Mouse (Mus musculus): ENCODE results near the gene Slc30a3.
A peak's percentile ranks its signal among the peaks of the same experiment; 100 is the strongest.
"Not testable (repeated sequence)": the region's sequence is repeated elsewhere in the genome, so short reads cannot be mapped to it uniquely, and the experiment has no call there.

Slc30a3 gene

DNA sequence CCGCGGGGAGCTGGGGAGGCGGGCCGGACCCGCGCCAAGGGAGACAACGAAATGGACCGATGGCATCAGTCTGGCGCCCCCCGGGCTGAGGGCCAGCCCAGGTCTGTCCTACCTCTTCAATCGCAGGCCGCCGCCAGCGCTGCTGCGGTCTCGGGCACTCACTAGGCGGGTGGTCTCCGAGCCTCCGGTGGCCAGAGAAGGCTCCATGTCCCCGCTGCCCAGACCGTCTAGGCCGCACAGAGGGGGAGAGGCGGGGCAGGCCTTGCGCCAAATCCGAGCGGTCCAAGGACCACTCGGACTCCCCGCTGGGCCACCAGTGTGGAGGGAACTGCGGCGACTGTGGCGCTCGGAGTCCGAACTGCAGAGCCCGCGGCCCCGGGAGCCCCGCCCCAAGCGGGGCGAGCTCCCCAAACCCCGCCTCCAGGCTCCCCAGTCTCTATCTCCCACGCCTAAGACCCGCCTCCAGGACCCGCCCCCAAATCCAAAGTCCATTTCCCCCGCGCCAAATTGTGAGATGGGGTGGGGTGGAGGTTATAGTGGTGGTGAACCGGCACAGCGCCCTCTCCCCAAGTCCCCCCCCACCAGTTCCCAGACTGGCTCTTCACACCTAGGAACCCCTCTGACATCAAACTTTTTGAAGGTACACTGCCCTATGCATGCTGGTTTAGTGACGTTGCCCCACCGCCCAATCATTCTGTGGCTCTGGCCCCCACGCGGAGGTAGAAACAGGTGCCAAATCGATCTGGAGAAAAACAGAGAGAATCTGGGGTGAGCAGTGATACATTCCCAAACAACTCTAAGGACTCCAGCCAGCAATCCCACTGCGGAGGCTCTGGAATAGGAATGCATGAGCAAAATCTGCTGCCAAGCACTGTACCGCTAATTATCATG is 14.6 kb downstream of the Slc30a3 start:
- no peak for DNase-seq (ENCODE audit: low read depth, low spot score)

DNA sequence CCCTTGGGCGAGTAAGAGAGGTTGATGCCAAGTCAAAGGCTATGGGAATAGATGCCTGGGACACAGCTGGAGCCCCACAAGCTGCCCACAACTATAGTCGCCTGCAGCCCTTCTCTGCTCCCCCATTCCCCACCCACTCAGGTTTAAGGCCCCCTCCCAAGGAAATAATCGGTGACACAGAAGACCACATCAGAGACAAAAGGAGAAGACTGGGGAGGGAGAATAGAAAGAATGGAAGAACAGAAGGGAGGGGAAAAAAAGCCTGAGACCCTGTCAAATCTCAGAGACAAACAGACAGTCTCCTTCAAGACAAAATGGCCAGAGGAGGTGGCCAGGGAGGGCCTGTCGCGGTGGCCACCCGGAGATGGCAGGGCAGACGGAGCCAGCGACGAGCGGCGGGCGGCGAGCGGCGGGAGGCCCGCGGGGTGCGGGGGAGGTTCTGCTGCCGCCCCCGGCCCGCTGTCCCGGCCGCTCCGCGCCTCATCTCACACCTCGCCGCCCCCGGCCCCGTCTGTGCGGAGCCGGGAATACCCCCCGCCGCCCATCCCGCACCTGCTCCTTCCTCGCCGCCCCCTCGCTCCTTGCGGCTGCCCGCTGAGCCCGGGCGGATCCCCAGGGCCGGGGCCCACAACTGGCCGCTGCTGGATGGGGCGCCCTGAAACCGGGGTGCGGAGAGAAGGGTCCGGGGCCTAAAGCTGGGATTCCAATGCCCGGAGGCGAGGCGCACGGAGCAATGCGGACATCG is 15.6 kb downstream of the Slc30a3 start:
- DNase-seq (ENCODE audit: low read depth, low spot score), result no peak

DNA sequence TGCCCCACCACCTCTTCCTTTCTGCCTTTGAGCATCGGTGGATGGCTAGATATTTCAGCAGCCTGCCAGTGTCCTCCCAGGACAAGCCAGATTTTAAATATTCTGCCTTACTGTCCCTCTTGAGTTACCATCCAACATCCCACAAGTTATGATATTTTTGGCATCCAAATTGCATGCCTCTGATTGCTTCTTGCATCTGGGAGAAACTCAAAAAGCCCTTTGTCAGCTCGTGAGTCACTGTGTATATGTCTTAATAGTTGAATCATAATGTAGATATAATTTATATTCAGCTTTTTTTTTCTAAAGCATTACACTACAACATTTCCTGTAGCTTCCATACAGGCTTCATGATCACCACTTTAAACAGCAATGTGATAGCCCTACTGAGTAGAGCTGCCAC is 20.9 kb downstream of the Slc30a3 start:
- peak; percentile 88 for DNase-seq (ENCODE audit: low read depth, low spot score)

DNA sequence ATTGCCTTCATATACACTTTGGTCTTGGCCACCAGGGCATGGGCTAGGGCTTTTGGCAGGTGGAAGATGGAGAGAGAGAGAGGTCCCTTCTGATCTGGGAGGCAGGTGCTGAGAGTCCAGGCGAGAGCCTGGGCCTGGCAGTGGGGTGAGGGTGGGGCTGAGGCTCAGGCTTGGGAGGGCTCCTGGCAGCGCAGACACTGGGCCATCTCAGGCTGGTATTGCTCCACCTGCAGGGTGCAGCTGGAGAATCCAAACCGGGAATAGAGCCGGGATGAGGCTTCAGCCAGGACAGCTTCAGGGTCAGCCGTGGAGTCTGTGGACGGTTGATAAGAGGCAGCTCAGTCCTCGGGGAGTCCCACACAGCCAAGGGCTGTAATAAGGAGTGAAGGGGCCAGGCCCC is 21.4 kb downstream of the Slc30a3 start:
- DNase-seq (ENCODE audit: low read depth, low spot score), result peak; percentile 28

DNA sequence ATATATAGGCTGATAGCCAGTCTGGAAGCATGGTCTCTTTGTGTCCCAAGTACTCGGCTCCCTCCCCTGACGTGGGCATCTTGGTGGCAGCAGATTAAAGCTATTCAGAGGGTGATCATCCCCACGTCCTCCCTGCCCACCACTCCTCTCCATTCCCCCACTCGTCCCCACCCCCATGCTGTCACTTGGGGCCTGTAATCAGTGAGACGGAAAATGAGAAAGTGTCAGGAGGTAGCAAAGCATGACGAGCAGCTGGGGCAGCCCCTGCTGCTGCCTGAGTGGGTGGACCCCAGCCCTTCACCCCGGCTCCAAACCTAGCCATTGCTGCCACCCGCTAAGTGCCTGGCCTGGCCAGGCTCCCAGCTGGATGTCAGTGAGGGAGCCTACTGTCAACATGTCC is 24.1 kb downstream of the Slc30a3 start:
- no peak for DNase-seq (ENCODE audit: low read depth, low spot score)

DNA sequence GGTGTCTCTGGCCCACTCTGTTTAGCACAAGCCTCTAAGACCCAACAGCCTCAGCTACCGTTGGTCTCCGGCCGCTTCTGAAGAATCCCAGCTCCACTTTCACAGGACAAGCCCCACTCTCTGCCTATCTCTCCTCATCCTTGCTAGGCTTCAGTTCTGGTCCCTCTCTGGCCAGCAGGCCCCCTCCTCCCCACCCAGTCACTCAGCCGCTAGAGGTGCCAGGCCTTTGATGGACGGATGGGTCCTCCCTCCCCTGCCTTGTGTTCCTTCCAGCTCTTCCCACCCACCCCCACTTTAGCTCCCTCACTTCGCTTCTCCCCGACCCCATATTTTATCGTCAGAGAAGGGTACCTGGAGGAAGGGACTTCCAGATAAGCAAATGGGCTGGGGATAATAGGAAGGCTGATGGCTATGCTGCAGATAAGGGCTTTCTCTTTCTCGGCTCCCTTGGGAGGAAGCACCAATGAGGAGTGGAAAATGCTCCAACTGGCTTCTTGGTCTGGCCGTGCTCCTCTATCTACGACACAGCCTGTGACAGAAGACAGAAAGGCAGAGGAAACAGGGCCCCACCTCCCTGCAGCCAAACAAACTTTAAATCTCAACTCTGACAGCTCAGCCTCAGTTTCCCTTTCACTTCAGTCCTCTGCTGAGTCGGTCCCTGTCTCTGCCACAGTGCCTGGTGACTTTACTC is 25.0 kb downstream of the Slc30a3 start:
- DNase-seq (ENCODE audit: low read depth, low spot score), result no peak

DNA sequence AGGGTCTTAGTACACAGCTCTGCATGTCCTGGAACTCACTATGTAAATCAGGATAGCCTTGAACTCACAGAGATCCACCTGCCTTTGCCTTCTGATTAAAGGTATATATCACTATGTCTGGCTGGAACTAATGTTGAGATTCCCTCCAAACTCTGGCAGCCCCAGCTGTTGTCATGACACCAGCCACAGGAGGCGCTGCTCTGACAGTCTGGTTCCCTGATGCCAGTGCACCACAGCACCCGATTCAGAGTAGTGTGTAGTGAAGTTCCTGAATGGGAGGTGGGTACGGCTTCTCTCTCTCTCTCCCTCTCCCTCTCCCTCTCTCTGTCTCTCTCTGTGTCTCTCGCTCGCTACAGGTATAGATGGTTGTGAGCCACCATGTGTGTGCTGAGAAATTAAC is 25.7 kb downstream of the Slc30a3 start:
- peak; percentile 68 for DNase-seq (ENCODE audit: low read depth, low spot score)

DNA sequence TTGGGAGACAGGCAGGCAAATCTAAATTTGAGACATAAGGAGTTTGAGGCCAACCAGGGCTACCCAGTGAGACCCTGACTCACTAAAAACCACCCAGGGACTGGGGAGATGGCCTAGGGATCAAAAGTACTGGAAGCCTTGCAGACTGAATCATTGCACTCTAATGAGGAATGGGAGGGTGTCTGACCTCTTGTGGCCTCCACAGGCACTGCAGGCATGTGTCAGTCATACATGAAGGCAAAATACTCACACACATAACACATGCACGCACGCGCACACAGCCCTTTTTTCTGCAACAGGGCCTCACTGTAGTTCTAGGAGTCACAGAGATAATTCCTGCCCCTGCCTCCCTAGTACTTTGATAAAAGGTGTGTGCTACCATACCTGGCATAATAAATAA is 26.7 kb downstream of the Slc30a3 start:
- DNase-seq (ENCODE audit: low read depth, low spot score), result peak; percentile 80

DNA sequence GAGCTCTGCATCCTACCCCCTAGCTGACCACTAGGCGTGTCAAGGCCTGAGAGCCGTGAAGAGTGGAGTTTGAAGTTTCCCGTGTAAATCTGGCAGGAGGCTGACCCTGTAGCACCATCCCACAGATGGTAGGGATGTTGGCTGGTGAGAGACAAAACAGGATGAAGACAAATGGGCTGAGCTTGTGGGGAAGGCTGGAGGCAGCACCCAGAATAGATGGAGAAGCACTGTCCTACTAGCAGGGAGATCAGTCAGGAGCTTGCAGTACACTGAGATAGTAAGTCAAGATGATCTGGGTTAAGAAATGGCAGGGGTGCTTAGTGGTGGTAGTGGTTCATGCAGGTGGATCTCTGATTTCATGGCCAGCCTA is 27.3 kb downstream of the Slc30a3 start:
- no peak for DNase-seq (ENCODE audit: low read depth, low spot score)

DNA sequence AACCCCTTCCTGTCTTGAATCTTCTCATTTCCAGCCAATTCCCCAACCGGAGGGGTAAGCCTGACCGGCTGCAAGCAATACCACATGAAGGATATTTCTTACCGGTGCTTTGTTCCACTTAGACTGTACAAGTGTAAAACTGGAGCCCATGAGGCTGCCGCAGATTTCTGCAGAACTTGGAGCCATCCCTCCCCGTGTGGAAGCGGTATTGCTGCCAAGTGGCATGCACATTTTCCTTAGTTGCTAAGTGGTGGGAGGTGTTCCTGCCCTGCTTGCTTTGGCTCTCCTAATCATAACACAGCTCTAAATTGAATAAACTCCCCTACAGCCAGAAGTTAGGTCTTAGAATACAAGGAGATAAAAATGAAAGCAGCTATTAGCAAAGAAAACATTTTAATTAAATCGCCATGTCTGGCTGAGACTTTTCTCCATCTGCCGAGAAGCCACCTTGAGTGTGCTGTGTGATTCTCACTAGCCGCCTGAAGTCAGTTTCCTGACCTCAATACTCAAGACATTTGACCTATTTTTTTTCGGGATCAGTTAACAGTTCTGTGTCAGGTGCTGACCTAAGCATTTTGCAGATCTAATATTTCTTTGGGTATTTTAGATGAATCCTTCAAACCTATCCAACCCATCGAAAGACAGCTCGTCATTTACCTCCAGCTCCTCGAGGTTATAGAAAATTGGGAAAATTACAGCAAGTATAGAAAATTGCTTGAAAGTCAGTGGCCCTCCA is 27.8 kb downstream of the Slc30a3 start:
- DNase-seq (ENCODE audit: low read depth, low spot score), result no peak

DNA sequence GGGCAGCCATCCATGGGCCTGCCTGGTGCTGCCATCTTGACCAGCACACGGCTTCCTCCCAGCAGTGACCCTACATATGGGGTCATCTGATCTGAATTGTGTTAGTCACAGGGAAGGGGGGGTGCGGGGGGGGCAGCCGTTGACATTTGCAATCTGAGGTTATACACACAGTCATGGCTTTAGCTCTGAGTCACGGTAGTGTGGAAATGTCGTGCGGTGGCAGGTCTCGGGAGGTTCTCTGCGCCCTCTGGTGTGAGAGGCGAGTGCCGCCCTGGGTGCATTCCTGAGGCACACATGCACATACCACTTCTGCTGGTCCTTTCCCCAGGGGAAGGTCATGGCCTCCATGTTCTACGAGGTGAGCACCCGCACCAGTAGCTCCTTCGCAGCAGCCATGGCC is 31.7 kb downstream of the Slc30a3 start:
- DNase-seq (ENCODE audit: low read depth, low spot score), result peak; percentile 65

DNA sequence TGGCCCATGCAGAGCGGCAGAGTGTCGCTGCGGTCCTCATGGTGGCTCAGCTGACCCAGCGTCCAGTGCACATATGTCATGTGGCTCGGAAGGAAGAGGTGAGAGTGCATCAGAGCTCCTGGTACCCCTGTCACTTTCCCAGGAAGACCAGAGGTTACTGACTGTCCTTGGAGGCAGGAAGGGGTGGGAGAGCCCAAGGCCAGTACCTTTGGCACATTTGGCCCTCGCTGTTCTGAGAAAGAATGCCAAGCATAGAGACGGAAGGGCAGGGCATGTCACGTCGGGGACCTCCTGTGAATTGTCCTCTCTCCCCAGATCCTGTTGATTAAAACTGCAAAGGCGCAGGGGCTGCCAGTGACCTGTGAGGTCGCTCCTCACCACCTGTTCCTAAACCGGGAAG is 34.9 kb downstream of the Slc30a3 start:
- no peak for DNase-seq (ENCODE audit: low read depth, low spot score)

DNA sequence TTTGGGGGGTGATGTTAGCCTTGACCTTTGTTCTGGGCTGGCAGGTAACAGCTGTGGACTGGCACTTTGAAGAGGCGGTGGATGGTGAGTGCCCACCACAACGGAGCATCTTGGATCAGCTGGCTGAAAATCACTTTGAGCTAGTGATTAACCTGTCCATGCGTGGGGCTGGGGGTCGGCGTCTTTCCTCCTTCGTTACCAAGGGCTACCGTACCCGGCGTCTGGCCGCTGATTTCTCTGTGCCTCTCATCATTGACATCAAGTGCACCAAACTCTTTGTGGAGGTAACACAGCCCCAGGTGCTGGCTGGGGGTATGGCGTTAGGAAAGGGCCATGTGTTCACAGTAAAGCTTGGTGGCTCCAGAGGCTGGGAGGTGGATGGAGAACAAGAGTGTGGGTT is 36.2 kb downstream of the Slc30a3 start:
- no peak for DNase-seq (ENCODE audit: low read depth, low spot score)

DNA sequence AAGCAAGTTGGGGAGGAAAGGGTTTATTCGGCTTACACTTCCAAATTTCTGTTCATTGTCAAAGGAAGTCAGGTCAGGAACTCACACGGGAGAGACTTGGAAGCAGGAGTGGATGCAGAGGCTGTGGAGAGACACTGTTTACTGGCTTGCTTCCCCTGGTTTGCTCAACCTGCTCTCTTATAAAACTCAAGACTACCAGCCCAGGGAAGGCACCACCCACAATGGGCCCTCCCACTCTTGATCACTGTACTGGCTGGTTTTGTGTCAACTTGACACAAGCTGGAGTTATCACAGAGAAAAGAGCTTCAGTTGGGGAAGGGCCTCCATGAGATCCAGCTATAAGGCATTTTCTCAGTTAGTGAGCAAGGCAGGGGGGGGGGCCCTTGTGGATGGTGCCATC is 37.0 kb downstream of the Slc30a3 start:
- DNase-seq (ENCODE audit: low read depth, low spot score), result no peak

DNA sequence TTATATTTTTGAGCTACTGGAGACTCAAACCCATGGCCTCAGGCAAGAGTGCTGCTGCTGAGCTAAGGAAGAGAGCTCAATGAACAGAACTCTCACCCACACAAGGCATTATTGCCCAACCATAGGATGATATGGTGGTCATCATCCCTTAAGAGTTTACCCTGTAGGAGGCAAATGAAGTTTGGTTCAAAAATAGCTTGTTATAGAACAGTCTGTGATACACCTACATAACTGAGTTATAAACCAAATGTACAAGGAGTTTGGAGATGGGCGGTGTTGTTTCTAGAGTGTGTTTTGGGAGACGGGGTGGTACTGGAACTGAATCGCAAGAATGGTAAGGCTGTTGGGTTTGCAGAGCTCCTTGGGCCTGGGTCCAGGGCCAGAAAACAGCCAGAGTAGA is 38.2 kb downstream of the Slc30a3 start:
- DNase-seq (ENCODE audit: low read depth, low spot score), result no peak

DNA sequence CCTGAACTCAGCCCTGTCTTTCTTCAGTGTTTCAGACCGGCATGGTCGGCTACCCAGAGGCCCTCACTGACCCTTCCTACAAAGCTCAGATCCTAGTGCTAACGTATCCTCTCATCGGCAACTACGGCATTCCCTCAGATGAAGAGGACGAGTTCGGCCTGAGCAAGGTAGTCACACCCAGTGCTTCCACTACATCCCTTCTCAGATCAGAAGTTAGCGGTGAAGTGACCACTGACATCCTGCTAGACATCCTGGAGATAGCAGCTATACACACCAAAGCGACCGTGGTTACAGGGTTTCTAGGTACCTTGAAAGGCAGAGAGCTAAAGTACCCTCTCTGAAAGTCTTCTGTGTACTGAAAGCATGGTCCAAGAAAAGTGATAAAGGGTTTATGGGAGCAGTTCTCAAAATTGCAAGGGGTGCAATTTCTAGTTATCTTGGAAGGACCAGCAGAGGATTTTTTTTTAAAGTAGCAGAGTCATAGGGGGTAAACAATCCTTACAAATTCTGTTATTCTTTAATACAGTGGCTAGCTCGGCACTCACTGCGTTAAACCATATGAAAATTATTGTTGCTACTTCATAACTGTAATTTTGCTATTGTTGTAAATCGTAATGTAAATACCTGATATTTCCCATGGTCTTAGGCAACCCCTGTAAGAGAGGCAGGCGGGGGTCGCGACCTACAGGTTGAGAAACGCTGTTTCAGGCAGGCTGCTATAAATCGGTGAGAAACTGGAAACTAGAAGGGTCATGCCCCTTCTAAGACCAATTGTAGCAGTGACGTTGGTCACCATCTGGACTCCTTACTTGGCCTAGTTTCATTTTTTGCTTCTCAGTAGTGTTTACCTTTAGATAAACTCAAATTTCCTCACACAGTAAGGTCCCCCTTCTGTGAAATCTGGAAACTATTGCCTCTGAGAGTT is 52.6 kb downstream of the Slc30a3 start:
- peak; percentile 63 for DNase-seq (ENCODE audit: low read depth, low spot score)

DNA sequence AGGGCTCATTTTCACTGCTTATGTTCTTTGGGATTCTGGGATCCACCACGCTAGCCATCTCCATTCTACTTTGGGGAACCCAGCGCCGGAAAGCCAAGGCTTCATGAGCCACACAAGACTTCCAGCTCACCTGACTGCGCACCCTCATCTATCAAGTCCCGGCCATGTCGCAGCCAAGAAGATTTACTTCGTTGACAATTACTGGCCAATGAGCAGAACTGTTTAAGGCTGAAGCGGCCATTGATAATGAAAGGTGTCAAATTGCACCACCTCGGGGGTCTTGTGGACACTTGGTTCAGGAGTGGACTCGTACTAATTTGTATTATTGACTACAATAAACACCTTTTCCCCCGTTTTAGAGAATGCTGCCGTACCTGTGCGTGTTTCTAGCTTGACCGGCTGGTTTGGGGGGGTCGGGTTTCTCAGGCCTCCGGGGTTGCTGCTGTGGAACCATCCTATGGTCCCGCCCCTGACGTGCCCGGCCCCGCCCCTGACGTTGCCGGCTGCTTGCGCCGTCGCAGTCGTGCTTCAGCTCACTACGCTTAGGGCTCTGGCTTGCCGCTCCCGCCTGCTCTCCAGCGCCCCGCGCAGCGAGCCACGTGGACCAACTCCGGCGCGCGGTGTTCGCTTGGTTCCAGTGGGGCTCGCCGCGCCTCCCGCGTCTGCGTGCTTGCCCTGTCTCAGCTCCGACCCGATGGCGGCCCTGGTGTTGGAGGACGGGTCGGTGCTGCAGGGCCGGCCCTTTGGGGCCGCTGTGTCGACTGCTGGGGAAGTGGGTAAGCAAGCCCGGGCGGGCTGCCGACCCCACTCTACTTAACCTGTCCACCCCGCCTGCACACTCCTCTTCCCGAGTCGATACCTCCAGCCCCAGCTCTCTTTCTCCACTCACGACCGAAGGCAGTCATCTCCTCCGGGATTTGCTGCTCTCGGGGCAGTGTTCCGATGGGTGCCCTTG is 53.5 kb downstream of the Slc30a3 start, which contains the start of gene Cad:
TSS of gene Cad (plus strand) at position 520 of the 955 bp plus-strand sequence.
- peak; percentile 96 for DNase-seq (ENCODE audit: low read depth, low spot score)

DNA sequence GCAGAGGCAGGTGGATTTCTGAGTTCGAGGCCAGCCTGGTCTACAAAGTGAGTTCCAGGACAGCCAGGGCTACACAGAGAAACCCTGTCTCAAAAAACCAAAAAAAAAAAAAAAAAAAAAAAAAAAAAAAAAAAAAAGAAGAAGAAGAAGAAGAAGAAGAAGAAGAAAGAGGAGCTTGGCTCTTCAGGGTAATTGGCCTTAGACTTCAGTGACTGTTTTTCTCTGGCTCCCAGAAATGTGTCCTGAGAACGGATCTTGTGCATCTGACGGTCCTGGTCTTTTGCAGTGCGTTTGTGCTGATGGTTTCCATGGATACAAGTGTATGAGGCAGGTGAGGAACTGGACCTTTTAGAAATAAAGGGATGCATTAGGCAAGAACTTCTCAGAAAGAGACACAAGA is 54.3 kb downstream of the Slc30a3 start:
- DNase-seq (ENCODE audit: low read depth, low spot score), result not testable (repeated sequence)

DNA sequence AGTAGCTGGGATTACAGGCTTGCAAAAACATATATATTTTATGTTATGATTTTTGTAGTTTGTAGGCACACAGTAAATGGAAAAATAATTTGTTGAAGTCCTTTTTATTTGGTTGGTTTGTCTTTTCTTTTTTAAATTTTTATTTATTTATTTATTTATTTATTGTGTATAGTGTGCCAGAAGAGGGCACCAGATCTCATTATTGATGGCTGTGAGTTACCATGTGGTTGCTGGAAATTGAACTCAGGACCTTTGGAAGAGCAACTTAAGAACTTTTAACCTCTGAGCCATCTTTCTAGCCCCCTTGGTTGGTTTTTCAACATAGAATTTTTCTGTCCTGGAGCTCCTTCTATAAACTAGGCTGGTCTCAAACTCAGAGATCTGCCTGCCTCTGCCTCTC is 57.6 kb downstream of the Slc30a3 start:
- peak; percentile 34 for DNase-seq (ENCODE audit: low read depth, low spot score)

Data from 3T3-L1 (cell line).